Mouse (Mus musculus) left cerebral cortex, postnatal 14 days (tissue): ENCODE measurements around the gene Mettl2. TPM values are rescaled to one million over a fixed set of nuclear protein-coding genes. Genes with fewer than 3 reads are reported as not detected.
"Not testable (repeated sequence)": the region's sequence is repeated elsewhere in the genome, so short reads cannot be mapped to it uniquely, and the experiment has no call there.

Experiments
- DNase-seq, 2 experiments: peaks; one replicate each; pipeline ENCODE4 v3.0.0; 2021 to 2022; ENCODE audit warnings: low spot score in 2 of 2, mixed read lengths in 1 of 2
- intact Hi-C: fragments of 180-260 bp; cut with DNase I; formaldehyde crosslinking; loops from one replicate; pipeline ENCODE4 v1.15.1; 2025
- long read RNA-seq, 2 experiments: library from polyadenylated mRNA; stranded (forward); transcript quantifications; one replicate each; pipeline ENCODE4 v2.0.0; 2021
- total RNA-seq, 2 experiments: library from RNA; stranded (reverse); gene quantifications; 2 replicates each; pipeline ENCODE4 v1.2.3; 2021

Mettl2 gene
- 10 to 100 TPM; 17.2 to 17.4 TPM for total RNA-seq
- long read RNA-seq, experiment 1, transcript Mettl2-201 (9 exons, 1,867 nt), result major isoform, 8 of 14 reads
- long read RNA-seq, experiment 1, partial matches to known transcripts, result 2 of 14 reads
- long read RNA-seq, experiment 1, other reads (novel, unspliced or antisense), result 3 of 14 reads
- long read RNA-seq, experiment 2, partial matches to known transcripts, result 7 of 21 reads
- long read RNA-seq, experiment 2, other reads (novel, unspliced or antisense), result 8 of 21 reads

GRCm38 (mm10) chr11:105125735-105126519 lies at the start of gene Mettl2:
Gene Mettl2, plus strand, starts transcription at chr11:105126425.
- peak; percentile 82 to 84 for DNase-seq
- intact Hi-C loops, result no loop called here

- DNase-seq, intact Hi-C loops: not testable (repeated sequence)
These were observed 13.8 kb upstream of the Mettl2 start for GRCm38 (mm10) chr11:105112448-105112847.

GRCm38 (mm10) chr11:105117814-105118213 lies 8.4 kb upstream of the Mettl2 start:
- no peak for DNase-seq
- intact Hi-C loops, result no loop called here

- no peak for DNase-seq
- intact Hi-C loops, result loop anchor here (5.0 kb wide), 2 partner anchors 353 to 528 kb away; no protein-coding TSS in a partner anchor
These were observed 5.6 kb upstream of the Mettl2 start for GRCm38 (mm10) chr11:105120551-105121061.

GRCm38 (mm10) chr11:105121792-105122191 lies 4.4 kb upstream of the Mettl2 start:
- not testable (repeated sequence) for DNase-seq
- intact Hi-C loops, result loop anchor here (5.0 kb wide), 2 partner anchors 354 to 529 kb away; no protein-coding TSS in a partner anchor

GRCm38 (mm10) chr11:105123986-105124385 lies 2.2 kb upstream of the Mettl2 start:
- intact Hi-C loops, result loop anchor here (5.0 kb wide), 2 partner anchors 357 to 532 kb away; no protein-coding TSS in a partner anchor
- DNase-seq, result peak; percentile 16 to 25

GRCm38 (mm10) chr11:105126520-105127029 lies 350 bp downstream of the Mettl2 start:
- intact Hi-C loops, result no loop called here
- no peak for DNase-seq

GRCm38 (mm10) chr11:105135692-105136091 lies 9.5 kb downstream of the Mettl2 start:
- intact Hi-C loops, result no loop called here
- no peak for DNase-seq

- DNase-seq, intact Hi-C loops: not testable (repeated sequence)
These were observed 11.0 kb downstream of the Mettl2 start for GRCm38 (mm10) chr11:105137255-105137654.

GRCm38 (mm10) chr11:105140512-105140911 lies 14.3 kb downstream of the Mettl2 start:
- intact Hi-C loops, DNase-seq: not testable (repeated sequence)

- DNase-seq, result no peak
- intact Hi-C loops, result no loop called here
These were observed 14.9 kb downstream of the Mettl2 start for GRCm38 (mm10) chr11:105141115-105141514.

- intact Hi-C loops, result no loop called here
- DNase-seq, result no peak
These were observed 17.3 kb downstream of the Mettl2 start for GRCm38 (mm10) chr11:105143564-105143963.

- no peak for DNase-seq
- intact Hi-C loops, result no loop called here
These were observed 17.9 kb downstream of the Mettl2 start for GRCm38 (mm10) chr11:105144084-105144483.

- intact Hi-C loops, result no loop called here
- DNase-seq, result no peak
These were observed 18.4 kb downstream of the Mettl2 start for GRCm38 (mm10) chr11:105144508-105145210.

GRCm38 (mm10) chr11:105145211-105145610 lies 19.0 kb downstream of the Mettl2 start:
- intact Hi-C loops, result no loop called here
- no peak for DNase-seq

GRCm38 (mm10) chr11:105146593-105146992 lies 20.4 kb downstream of the Mettl2 start, which contains the start of gene Gm10842:
Gene Gm10842, plus strand, starts transcription at chr11:105146893.
- DNase-seq, result no peak
- intact Hi-C loops, result no loop called here

GRCm38 (mm10) chr11:105149353-105149752 lies 23.1 kb downstream of the Mettl2 start:
- DNase-seq, result no peak
- intact Hi-C loops, result no loop called here

GRCm38 (mm10) chr11:105149766-105150165 lies 23.5 kb downstream of the Mettl2 start:
- intact Hi-C loops, result no loop called here
- DNase-seq, result peak in 1 of 2 experiments; percentile 24

GRCm38 (mm10) chr11:105150691-105151090 lies 24.5 kb downstream of the Mettl2 start:
- DNase-seq, result no peak
- intact Hi-C loops, result no loop called here
